Mouse (Mus musculus) c-Kit-negative CD71-positive TER-119-positive erythroid progenitor cells, embryonic 14.5 days (primary cell): ENCODE results near the gene Ptprm.

Experiments
- DNase-seq: peaks from one replicate; pipeline ENCODE4 v3.0.0-alpha.2; 2013; ENCODE audit warnings: low read depth, low spot score

The Ptprm gene

DNA sequence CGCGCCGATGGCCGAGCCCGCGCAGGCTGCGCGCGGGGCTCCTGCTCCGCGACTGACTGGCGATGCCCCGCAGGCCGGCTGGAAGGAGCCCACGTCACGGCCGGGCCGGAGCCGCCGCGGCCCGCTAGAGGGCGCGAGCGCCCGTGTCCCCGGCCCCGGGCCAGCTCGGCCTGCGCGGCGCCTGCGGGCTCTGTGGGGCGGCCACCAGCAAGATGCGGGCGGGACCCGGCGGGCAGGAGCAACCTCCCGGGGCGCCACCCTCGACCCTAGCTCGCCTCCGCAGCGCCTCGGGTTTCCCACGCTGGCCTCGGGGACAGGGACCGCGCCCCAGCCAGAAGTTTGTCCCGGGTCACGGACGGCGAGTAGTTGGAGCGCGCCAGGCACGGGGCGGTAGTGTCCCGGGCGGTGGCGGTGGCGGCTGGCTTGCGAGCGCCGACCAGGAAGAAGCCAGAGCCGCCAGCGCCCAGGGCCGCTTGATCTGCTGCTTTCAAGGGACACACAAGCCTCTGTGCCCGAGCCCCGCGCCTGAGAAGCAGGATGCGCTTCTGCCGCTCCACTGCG lies at the start of gene Ptprm:
Gene Ptprm (minus strand): TSS at position 7 of the 561 bp plus-strand sequence.
- no peak for DNase-seq

DNA sequence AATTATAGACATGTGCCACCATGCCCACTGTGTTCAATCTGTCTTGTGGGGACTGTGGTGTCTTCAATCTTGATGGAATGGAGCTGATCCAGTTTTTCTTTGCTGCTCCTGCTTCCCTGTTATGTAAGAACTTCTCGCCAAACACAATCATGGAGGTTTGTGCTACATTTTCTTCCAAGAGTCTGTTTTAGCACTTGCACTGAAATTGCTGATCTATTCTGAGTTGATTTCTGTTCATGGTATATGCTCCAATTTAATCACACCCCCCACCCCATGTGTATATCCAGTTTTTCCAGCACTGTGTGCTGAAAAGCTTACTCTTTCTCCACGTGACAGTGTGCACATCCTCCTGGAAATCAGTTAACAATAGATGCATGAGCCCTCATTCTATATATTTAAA lies 41.9 kb upstream of the Ptprm start:
- no peak for DNase-seq

DNA sequence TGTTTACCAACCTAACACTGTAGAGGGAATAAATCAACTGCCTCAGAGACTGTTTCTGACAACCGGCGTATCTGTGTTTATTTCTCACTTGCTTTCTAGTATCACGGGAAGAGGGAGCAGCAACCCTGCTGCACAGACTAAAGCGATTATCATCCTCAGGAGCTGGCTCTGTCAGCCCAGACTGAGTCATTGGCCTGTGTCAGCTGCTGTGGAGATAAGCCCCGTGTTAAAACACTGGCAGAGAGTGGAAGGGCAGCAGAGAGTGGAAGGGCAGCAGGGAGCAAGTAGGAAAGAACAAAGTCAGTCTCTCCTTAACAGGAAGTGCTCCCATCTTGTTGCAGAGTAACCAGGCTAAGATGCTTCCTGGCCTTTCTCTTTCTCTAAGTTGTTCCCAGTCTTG lies 36.6 kb upstream of the Ptprm start:
- no peak for DNase-seq

DNA sequence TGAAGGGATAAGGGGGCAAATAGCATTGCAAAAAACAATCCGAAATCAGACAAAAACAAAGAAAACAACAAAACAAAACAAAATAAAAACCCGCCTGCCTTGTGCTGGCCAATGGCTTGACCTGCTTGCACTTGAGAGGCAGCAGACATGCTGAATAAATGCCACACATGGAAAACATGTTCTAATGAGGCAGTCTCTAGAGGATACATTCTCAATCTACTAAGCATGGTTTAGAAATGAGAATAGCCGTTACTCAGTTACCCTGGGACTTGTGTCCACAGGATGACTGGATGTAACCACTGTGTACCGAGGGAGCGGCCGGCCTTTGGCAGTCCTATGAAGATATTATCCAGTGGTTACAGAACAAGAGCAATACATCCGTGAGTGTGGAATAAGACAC lies 33.9 kb upstream of the Ptprm start:
- DNase-seq, result no peak

DNA sequence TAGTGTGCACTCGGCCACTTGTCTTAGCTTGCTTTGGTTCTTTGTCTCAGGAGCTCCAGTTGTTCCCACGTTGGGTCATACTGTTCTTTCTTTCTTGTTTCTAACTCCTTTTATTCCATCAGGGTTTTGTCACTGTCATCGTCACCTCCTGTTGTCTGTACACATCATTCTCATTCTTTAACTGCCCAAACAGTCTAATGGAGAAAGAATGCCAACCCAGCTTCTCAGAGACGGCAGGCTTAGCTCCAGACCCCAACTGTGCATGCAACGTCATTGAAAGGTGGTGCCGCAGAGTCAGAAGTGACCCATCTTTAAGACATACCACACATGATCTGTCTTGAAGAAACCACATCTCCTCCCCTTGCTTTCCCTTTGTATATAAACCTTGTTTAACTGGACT lies 31.0 kb upstream of the Ptprm start:
- DNase-seq, result no peak

DNA sequence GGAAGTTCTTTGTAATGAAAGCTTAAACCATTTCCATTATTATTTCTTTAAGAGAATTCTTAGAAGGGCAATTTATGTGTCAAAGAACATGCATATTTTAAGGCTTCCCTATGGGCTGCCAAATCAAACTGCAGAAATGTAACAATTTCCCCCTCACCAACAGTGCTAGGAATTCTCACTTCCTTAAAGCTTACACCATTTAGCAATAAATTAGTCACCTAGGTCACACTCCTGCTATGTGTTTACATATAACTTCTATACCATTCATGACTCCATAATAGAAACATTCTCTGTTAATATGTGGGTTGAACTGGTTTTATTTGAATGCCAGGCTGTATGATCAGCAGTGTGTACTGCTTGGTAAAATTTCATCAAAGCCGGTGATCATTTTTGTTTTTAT lies 29.4 kb upstream of the Ptprm start:
- no peak for DNase-seq

DNA sequence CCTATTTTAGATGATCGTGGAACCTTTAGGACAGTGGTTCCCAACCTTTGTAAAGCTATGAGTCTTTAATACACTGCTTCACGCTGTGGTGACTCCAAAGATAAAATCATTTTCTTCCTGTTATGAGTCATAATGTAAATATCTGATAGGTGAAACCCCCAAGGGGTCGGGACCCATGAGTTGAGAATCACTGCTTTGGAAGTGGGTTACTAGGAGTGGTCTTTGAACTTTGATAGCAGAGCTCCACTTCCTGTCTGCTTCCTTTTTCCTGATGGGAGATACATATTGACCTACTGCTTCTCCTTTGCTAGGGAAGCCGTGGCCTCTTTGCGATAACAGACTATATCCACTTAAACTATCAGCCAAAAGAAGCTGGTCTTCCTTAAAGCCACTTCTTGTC lies 27.4 kb upstream of the Ptprm start:
- no peak for DNase-seq

DNA sequence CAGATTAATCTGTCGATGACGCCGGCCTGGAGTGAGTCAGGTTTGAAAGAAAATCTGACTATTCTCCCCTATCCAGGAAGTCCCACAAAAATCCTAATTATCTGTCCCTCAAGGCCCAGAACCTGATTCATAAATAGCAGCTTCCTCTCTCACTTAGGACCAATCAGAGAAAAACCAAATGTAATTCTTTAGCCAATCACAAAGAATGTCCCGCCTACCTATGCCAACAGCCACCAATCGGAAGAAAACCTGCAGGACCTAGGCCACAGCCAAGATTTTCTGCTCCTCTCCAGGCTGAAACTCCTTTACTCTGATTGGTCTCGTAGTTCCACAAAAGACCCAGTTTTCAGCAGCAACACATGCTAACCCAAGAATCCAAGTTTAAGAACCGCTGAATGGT lies 13.6 kb upstream of the Ptprm start:
- no peak for DNase-seq

DNA sequence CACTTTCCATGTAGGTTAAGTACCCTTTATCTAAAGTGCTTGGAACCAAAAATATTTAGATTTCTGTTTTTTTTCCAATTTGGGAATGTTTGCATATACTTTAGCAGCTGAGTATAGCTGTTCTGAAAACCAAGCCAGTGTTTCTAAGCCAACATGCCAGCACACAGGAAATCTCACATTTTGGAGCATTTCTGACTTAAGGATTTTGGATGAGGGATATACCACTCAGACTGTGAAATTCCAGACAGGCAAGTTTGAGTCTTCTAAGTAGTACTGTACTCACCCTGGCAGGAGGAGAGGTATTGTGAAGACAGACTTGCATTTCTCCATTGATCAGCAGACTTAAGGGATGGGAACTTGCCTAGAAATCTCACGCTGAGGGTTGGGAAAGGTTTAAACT lies 10.2 kb upstream of the Ptprm start:
- no peak for DNase-seq

DNA sequence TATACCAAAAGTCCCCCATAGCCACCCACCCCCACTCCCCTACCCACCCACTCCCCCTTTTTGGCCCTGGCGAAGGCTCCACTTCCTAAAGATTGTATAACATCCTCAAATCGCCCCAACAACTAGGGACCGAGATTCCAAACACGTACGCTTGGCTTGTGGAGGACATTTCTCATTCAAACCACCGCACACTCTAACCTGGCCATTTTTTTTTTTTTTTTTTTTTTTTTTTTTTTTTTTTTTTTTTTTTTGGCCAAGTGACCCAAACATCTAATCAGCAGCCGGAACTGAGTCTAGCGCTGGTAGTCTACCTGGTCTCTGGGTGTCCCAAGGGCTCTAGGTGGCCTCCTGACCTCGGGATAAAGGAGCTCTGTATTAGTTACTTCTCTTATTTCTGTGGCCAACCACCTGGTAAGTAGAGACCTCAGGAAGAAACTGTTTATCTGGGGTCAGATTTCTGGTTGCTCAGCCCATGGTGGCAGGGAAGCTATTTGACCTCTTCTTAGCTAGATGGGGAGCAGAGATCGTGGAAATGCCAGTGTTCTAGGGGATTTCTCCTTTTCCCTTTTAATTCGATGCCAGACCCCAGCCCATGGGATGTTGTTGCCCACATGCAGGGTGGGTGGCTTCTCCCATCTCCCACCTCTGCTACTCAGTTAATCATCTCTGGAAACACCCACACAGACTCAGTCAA lies 9.3 kb upstream of the Ptprm start:
- no peak for DNase-seq

DNA sequence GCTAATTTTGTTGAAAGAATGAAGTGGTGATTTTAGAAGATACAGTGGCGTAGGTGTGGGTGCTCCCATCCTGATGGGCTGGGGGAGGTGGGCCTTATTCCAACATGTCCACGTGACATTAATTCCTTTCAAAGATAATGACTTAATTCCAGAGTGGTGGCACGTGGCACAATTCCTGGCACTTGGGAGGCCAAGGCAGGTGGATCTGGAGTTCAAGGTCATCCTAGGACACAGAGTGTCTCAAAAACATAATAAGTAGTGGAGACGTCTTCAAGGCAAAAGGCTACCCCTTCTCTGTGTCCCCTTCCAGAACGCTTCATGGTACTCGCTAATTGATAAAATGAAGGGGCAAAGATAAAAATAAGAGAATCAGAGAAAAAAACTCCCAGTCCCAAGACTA lies 7.9 kb upstream of the Ptprm start:
- DNase-seq, result no peak

DNA sequence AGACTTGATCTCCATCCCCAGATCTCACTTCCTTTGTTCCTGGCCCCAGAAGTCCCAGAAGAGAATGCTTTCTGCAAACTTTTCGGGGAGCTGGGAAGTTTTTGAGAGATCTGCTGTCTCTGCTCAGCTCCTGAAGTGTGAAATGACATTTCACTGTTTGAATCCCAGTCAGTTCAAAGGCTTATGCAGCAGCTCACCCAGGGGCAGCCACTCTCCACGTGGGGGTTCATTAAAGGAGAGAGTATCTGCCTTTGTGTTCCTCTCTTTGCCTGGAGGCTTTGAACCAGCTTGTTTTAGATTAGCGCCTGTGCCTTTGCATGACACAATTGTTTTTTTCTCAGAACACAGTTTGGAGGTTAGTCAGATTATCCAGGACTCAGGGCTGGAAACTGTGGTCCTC lies 6.3 kb upstream of the Ptprm start:
- no peak for DNase-seq

DNA sequence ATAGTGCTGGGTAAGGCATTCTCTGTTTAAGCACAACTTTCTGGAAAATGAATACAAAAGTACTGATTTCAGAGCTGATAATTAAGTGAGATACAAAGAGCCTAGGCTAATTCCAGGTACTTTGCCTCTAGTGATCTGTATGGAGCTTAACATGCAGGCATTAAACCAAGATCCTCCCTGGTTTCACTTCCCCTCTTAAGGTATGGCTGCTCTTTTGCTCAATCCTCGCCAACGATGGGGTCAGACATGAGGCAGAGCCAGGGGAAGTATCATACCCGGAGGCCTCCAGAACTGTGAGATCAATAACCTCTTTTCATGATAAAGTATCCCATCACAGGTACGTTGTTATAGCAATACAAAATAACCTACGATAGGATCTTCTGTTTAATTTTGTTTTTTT lies 5.3 kb upstream of the Ptprm start:
- no peak for DNase-seq

DNA sequence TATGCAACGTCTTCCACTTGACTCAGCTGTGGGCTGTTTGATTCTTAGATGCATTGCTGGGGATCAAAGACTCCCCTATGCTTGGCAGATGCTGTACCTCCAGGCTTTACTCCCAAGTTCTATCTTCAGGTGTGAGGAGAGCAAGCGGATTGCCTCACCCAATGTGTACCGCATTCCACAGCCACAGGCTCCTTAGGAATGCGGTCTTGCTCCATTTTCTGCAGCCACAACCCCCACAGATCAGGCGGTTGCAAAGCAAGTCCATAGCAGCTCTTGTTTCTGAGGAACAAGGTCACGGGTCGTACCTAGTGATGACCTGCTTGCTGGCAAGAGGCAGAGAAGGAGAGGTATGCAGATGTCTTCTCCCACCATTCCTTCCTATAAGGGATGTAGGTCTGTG lies 4.3 kb upstream of the Ptprm start:
- DNase-seq, result no peak

DNA sequence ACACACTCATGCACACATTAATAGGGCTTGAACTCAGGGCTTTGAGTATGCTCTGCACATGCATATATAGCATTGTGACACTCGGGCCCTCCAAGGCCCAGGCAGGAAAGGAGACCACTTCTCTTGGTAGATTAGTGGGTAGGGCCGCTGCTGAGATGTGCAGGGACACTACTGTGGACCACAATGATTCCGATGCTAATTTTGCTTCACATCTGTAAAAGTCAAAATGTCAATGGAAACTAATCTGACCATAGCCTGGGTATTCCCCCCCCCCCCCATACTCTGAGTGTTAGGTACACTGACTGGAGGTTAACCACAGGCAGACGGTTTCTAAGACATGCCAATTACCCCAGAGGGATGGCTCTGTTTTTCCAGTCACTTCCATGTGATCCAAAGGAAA lies 2.9 kb upstream of the Ptprm start:
- no peak for DNase-seq

DNA sequence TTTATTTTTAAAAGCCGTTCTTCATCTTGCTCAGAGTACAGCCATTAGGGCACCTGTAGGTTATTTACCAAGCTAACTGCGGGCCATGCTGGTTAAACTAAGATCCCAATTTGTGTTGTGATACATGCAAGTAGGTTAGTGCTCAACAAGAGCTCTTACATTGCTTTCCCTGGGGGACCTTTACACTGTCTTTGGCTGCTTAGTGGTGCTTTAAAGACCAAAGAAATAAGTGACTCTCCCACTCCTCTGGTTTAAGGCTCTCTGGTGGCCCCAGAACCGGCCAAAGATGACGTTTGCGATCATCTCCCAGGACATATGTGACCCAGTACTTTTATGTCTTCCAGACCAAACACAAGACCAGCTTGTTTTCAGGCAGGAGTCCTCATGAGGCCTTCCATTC lies 994 bp upstream of the Ptprm start:
- no peak for DNase-seq

DNA sequence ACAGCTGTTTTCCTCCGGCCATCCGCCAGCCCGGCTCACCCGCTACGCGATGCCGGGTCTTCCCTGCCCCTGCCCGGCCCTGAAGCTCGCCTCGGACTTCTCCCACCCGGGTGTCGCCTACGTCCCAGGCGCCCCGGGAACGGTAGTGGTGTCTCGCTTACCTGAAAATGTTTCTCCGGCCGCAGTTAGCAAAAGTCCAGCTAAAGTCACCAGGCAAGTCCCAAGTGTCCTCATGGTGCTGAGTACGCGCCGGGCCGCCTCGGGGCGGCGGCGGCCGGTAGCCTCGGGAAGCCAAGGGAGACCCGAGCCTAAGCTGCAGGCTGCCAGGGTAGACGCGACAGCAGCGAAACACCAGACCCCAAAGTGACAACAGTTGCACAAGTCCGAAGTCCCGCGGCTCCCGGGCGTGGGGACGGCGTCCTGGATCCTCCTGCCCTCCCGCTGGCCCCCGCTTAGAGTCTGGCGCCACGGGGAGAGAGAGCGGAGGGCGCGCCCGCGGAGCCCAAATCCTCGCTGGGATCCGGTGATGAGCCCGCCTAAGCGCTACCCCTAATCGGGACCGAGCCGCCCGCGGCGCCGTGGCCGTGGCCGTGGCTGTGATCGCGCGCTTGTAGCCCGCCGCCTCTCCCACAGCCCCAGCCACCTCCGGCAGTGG lies 334 bp downstream of the Ptprm start:
- no peak for DNase-seq

DNA sequence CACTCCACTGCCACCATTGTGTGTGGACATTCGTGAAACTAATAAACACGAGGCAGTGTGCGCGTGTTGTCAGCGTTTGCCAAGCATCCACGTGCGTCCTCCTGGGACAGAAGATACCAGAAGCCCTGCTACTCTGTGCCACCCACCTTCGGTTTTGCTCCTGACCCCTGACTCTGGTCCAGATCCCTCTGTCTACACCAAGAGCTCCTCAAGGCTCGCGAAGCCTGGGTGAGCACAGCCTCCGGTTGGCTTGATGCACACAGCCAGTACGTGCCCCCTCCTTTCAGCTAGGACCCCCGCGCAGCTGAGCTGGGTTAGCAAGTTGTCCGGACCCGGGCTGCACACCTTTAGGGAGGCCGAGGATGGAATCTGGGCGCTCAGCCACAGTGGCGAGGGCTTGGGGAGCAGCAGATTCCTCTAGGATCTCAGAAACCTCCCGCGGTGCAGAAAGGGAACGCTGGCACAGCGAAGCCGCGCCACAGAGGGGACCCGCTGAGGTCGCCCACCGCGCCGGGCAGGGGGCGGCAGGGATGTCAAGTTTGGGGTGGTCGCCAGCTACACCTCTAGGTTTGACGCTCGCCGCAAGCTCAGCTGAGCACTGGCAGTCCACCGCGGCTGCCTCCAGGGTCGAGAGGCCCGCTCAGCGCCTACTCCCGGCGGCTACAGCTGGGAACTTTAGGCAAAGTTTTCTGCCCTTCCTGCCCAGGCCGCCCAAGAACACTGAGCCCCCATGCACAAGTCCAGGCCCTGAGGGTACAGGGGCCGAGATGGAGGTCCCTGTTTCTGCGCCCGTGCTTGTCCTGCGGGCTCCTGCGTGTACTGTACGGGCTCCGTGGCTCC lies 1.1 kb downstream of the Ptprm start:
- DNase-seq, result no peak

DNA sequence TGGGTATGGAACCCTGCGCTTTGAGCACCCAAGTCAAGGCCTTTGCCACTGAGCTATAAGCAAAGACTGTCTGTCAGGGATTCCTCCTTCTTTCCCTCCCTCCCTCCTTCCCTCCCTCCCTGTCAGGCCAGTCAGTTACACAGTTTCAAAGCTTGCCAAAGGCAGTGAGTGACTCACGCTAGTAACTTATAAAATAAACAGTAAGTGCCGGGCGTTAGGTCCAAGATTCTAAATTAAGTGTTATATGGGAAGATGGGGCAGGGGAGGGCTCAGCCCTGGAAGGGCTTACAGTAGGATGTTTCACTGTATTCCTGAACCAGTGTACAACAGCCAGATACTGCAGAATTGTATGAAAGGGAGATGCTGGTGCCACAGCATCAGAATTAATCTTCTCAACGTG lies 2.8 kb downstream of the Ptprm start:
- DNase-seq, result no peak

DNA sequence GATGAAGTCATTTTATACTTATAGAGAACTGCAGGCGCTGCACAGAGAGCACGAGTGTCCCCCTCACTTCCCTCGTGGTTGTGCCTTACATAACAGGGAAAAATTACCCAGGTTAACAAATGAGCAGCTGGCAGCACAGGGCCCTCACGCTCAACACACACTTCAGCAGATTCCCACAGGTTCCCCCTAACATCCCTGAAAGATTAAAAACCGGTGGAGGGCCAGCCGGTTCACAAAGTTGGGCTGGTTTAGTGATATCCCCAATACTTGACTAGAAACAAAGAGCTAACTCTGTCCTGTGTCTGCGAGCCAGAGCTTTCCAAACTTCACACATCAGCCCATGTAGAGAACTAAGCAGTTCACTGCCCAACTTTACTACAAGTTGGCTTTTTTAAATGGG lies 3.7 kb downstream of the Ptprm start:
- no peak for DNase-seq

DNA sequence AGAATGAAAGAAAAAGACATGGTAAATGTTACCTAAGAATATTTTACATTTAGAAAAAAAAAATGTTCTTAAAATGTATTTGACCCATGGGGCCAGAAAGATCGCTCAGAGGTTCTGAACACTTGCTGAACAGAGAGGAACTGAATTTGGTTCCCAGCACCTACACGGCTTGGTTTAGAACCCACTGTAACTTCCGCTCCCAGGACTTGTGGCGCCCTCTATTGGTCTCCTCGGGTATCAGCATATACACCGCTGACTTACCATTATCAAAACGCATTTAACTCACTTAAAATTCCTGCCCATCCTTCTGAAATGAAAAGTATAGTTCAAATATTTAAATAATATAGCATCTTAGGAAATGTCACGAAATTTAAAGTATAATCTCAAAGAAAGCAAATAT lies 4.7 kb downstream of the Ptprm start:
- no peak for DNase-seq

DNA sequence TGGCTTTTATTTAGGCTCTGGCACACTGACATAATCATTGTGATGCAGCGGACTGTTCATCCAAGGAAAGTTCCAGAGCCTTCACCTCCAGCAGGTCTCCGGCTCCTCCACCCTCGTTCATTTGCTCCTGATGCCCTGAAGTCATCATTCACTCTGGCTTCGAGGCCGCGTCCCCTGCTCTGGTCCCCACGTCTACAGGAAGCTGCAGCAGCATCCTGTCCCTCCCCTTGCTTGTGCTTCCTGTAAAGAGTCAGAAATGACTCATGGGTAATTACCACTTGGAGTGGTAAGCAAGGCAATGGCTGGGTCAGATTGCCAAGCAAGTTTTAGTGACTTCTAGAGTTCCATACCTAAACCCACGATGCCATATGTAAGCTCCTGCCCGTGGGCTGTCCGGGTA lies 7.3 kb downstream of the Ptprm start:
- no peak for DNase-seq

DNA sequence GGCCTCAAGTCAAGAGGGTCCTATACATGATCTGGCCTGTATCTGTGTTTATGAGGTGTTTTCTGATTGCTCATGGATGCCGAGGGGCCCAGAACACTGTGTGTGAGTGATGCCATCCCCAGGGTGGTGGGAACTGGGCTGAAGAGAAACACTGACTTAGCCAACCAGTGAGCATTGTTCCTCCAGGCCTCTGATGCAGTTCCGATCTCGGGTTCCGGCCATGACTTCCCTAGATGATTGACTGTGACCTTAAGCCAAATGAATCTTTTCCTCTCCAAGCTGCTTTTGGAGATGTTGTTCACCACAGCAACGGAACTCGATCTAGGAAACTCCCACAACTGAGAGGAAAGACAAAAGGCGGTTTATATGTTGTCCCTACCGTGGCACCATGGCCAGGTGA lies 9.1 kb downstream of the Ptprm start:
- DNase-seq, result no peak
